ENCODE assay signal across 8 mouse cellular contexts in genomic region chr15:79040501-79041416, GRCm38 (mm10). TPM values are rescaled to one million over a fixed set of nuclear protein-coding genes. Genes with fewer than 3 reads are reported as not detected.
DNase-seq lines count a peak whose midpoint lies in the region; ATAC-seq and TF ChIP-seq lines count a peak whose summit lies in the region.

No protein-coding gene starts in this region.

- ATAC-seq in intestine, postnatal 0 days, result no peak
- no peak for ATAC-seq in midbrain, embryonic 12.5 days (ENCODE audit: low FRiP score, low read depth)

- H3K27ac ChIP-seq in intestine, postnatal 0 days (ENCODE audit: low read depth, low read length), result peak overlapping the region; percentile 73
- no peak overlapping the region for H3K27ac ChIP-seq in midbrain, embryonic 12.5 days (replicated peaks)

- 14% methylated on average over 24 of the region's 24 CpGs for WGBS in intestine, postnatal 0 days
- WGBS in midbrain, embryonic 12.5 days, result 26% methylated on average over 24 of the region's 24 CpGs

- H3K27me3 ChIP-seq in intestine, postnatal 0 days (replicated peaks; ENCODE audit: control insufficient read depth, insufficient read depth, low read length), result peaks cover 17% of the 10 kb centered on the region; the same call in 1 of the 2 replicates
- peaks cover 59% of the 10 kb centered on the region for H3K27me3 ChIP-seq in midbrain, embryonic 12.5 days

- H3K36me3 ChIP-seq in intestine, postnatal 0 days (ENCODE audit: control insufficient read depth, insufficient read depth), result peaks cover 18% of the 10 kb centered on the region
- peaks cover 7% of the 10 kb centered on the region for H3K36me3 ChIP-seq in midbrain, embryonic 12.5 days

- H3K4me1 ChIP-seq in intestine, postnatal 0 days (replicated peaks; ENCODE audit: control insufficient read depth, insufficient read depth, low read length), result peaks cover 3% of the 10 kb centered on the region; the same call in 1 of the 2 replicates
- H3K4me1 ChIP-seq in midbrain, embryonic 12.5 days, result peaks cover 37% of the 10 kb centered on the region

- peak overlapping the region; percentile 34 for H3K4me3 ChIP-seq in intestine, postnatal 0 days (ENCODE audit: low read depth, low read length)
- H3K4me3 ChIP-seq in midbrain, embryonic 12.5 days, result peak overlapping the region; percentile 24

- DNase-seq in heart, postnatal 4 days, result peak; percentile 37
- DNase-seq in heart, adult 11 months, result no peak
- peak; percentile 58 for DNase-seq in embryo, embryonic 11 days
- no peak for DNase-seq in ovary, adult 18-20 months (ENCODE audit: low spot score)
- DNase-seq in spleen, adult 12 weeks (ENCODE audit: low spot score), result no peak
- no peak for DNase-seq in spleen, postnatal 4 days (ENCODE audit: low spot score in 2 of 2)

- TF ChIP-seq CTCF in intestine, postnatal 0 days (IDR thresholded peaks at IDR 0.05; ENCODE audit: low read depth), result peak; percentile 7; the same call in 1 of the 2 replicates

- no peaks in the 10 kb centered on the region for H3K9me3 ChIP-seq in intestine, postnatal 0 days (ENCODE audit: control insufficient read depth)
- no peaks in the 10 kb centered on the region for H3K9me3 ChIP-seq in midbrain, embryonic 12.5 days

- H3K9ac ChIP-seq in intestine, postnatal 0 days (ENCODE audit: low read depth, low read length), result peak overlapping the region; percentile 1; the same call in 1 of the 2 replicates
- 0 out of 2 replicates have a peak overlapping the region, but pooled peaks have one; percentile 28 for H3K9ac ChIP-seq in midbrain, embryonic 12.5 days (replicated peaks)

- peak overlapping the region; percentile 94 for H3K4me2 ChIP-seq in intestine, postnatal 0 days (replicated peaks; ENCODE audit: low read depth)
- H3K4me2 ChIP-seq in midbrain, embryonic 12.5 days (replicated peaks), result peak overlapping the region; percentile 43

RNA-seq across cellular contexts. Expression of gene Galr3, which starts 0.9 kb away (rescaled TPM):
- total RNA-seq in heart, postnatal 4 days (2021), result not detected
- 2.2 and 2.6 TPM in 2 replicates for polyA plus RNA-seq in intestine, postnatal 0 days (2015; fragmentation: Nextera tagmentation; extraction: Ambion mirVana)
- polyA plus RNA-seq in midbrain, embryonic 12.5 days (2016; fragmentation: Nextera tagmentation; extraction: Ambion mirVana), result not detected in 2 replicates

RNA-seq across cellular contexts. Expression of gene H1f0, which starts 12.5 kb away (rescaled TPM):
- 100 to 1,000 TPM; 262 to 304 TPM for total RNA-seq in heart, postnatal 4 days (2021)
- polyA plus RNA-seq in intestine, postnatal 0 days (2015; fragmentation: Nextera tagmentation; extraction: Ambion mirVana), result 298 and 319 TPM in 2 replicates
- polyA plus RNA-seq in midbrain, embryonic 12.5 days (2016; fragmentation: Nextera tagmentation; extraction: Ambion mirVana), result 547 and 575 TPM in 2 replicates

RNA-seq across cellular contexts. Expression of gene Ankrd54, which starts 21.9 kb away (rescaled TPM):
- 10 to 100 TPM; 11.8 to 12.7 TPM for total RNA-seq in heart, postnatal 4 days (2021)
- 44.1 and 48.8 TPM in 2 replicates for polyA plus RNA-seq in intestine, postnatal 0 days (2015; fragmentation: Nextera tagmentation; extraction: Ambion mirVana)
- polyA plus RNA-seq in midbrain, embryonic 12.5 days (2016; fragmentation: Nextera tagmentation; extraction: Ambion mirVana), result 64.0 and 67.5 TPM in 2 replicates

RNA-seq across cellular contexts. Expression of gene Eif3l, which starts 34.2 kb away (rescaled TPM):
- total RNA-seq in heart, postnatal 4 days (2021), result 100 to 1,000 TPM; 103 to 109 TPM
- polyA plus RNA-seq in intestine, postnatal 0 days (2015; fragmentation: Nextera tagmentation; extraction: Ambion mirVana), result 97.0 and 100 TPM in 2 replicates
- 198 and 202 TPM in 2 replicates for polyA plus RNA-seq in midbrain, embryonic 12.5 days (2016; fragmentation: Nextera tagmentation; extraction: Ambion mirVana)

Comparison
In these comparisons a context has a peak if more than half of its experiments do, and no peak if none do; other contexts are left out.
1. DNase-seq: peak in heart, postnatal 4 days (single experiment) and embryo, embryonic 11 days (single experiment); none in heart, adult 11 months (single experiment), ovary, adult 18-20 months (single experiment), spleen, adult 12 weeks (single experiment) and spleen, postnatal 4 days (0 of 2).